Mouse (Mus musculus) olfactory bulb, adult 2 months (tissue): ENCODE measurements around the gene Mapk9.

Source experiments
- CTCF ChIP-seq: fragments of 200-500 bp; IDR thresholded peaks from 2 replicates; pipeline ENCODE4 v1.5.1; 2012; ENCODE audit warnings: low read depth, mild to moderate bottlenecking, low read length, moderate library complexity; ENCODE audit not compliant: insufficient read depth
- POLR2A ChIP-seq: fragments of 200-500 bp; IDR thresholded peaks from 2 replicates; pipeline ENCODE4 v1.6.1; 2012; ENCODE audit warnings: mild to moderate bottlenecking, low read depth, low read length, moderate library complexity; ENCODE audit not compliant: insufficient read depth

DNA sequence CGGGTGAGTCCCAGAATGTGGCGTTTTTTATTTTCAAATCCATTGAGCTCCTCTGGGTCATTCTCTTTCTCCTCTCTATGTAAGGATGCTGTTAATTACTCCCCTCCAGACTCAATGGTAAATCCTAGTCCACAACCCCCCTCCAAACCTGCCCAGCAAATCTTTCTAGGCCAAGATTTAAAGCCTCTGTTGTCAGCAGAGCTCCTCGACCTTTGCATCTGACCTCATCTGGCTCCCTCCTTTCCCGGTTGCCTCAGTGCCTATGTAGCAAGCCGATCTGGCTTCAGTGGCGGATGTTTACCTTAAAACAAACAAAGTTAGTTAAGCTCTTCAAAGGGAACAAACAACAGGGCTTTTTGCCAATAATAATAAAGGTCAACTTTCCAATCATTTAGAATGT lies 19.3 kb upstream of the Mapk9 start:
- TF ChIP-seq POLR2A (no peak), CTCF (no peak)
